Mouse (Mus musculus): ENCODE data around the gene Fam209. TPM values are rescaled to one million over a fixed set of nuclear protein-coding genes. Genes with fewer than 3 reads are reported as not detected.

Gene Fam209
- polyA plus RNA-seq, 1 experiment from 2014 or later = 0.30 TPM

DNA sequence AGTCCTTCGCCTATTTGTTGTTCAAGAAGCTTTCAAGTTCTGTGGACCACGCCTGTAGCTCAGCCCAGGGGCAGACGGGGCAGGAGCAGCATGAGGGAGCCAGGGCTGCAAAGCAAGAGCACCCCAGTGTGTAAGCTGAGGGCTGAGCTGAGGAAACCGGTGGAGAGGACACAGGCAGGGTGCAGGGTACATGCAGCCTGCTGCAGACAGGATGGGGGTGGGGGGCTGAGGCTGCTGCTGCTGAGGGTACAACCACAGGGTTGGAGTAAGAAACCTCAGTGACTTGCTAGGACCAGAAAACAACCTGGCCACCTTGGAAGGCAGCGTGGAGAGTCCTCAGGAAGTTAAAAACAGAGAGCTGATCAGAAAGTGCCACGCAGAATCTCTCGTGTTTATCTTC is 8.0 kb downstream of the Fam209 start:
- Histone ChIP-seq H3K36me3 (no peaks in the 10 kb centered on the region), H3K4me1 (no peaks in the 10 kb centered on the region), H3K4me2 (no peak overlapping the region), H3K4me3 (no peak overlapping the region), H3K9ac (no peak overlapping the region), H3K27me3 (no peaks in the 10 kb centered on the region), H3K27ac (no peak overlapping the region), H3K9me3 (no peaks in the 10 kb centered on the region)
- ATAC-seq (ENCODE audit: borderline replicate concordance, extremely low read depth, low FRiP score, low TSS enrichment) = no peak
- WGBS = 45% methylated on average over 7 of the region's 7 CpGs

DNA sequence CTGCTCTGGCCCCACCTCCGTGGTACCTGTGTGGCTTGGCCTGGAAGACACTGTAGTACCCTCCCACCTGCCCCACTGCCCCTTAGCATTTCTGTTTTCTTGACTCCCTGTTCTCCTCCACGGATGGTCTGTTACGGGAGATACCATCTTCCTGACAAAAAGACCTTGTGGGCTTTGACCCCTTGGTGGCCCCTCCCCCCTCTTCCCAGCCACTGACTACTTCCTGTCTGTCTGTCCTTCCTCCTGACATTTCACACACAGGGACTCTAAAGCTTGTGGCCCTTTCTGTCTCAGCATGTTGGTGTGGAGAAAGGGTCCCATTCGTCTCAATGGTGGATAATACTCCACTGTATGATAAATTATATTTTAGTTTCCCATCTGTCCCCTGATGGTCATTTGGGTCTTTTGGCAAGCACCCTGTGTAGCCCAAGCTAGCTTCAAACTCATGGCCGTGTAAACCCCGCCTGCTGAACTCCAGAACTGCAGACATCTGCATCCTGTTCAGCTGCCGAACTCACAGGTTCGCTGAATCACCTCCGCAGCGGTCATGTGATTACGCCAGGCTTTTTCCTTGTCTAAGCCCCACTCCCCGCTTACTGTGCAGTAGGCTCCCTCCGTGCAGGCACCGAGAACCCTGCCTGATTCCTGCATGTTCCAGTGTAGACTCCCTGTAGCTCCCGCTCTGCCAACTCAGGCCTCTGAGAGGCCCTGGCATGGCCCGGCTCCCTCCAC is 9.5 kb downstream of the Fam209 start:
- H3K4me2 ChIP-seq = no peak overlapping the region
- no peaks in the 10 kb centered on the region for H3K27me3 ChIP-seq
- no peaks in the 10 kb centered on the region for H3K36me3 ChIP-seq
- no peaks in the 10 kb centered on the region for H3K4me1 ChIP-seq
- ATAC-seq (ENCODE audit: borderline replicate concordance, extremely low read depth, low FRiP score, low TSS enrichment) = no peak
- no peak overlapping the region for H3K9ac ChIP-seq
- H3K9me3 ChIP-seq = no peaks in the 10 kb centered on the region
- no peak overlapping the region for H3K27ac ChIP-seq
- H3K4me3 ChIP-seq = no peak overlapping the region
- 77% methylated on average over 16 of the region's 16 CpGs for WGBS

DNA sequence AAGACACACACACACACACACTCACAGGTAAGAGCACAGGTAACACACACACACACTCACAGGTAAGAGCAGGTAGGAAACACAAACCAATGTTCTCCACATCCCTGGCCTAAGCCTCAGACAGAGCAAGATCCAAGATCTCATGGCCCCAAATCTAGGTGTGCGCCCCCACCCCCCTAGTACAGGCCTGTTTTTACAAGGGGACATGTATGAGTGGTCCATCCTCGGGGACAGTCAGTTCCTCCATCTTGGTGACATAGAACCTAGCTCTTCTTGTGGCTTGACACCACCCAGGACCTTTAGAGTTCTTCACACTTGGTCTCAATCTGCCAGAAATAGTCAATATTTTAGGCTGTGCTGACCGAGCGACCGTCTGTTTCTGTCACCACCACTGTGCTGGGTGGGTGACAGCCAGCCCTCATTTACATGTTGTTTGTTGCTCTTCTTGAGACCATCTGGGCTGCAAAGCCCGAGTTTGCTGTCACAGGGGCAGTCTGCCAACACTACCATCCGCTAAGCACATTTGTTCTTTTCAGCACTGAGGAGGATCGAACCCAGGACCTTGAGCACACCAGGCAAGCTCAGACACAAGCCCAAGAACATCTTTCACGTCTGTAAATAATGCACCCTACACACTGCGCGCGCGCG is 11.6 kb downstream of the Fam209 start:
- Histone ChIP-seq H3K27ac (no peak overlapping the region), H3K9ac (no peak overlapping the region), H3K36me3 (no peaks in the 10 kb centered on the region), H3K4me1 (no peaks in the 10 kb centered on the region), H3K27me3 (no peaks in the 10 kb centered on the region), H3K4me3 (no peak overlapping the region), H3K4me2 (no peak overlapping the region), H3K9me3 (no peaks in the 10 kb centered on the region)
- WGBS = 76% methylated on average over 14 of the region's 14 CpGs
- no peak for ATAC-seq (ENCODE audit: borderline replicate concordance, extremely low read depth, low FRiP score, low TSS enrichment)

DNA sequence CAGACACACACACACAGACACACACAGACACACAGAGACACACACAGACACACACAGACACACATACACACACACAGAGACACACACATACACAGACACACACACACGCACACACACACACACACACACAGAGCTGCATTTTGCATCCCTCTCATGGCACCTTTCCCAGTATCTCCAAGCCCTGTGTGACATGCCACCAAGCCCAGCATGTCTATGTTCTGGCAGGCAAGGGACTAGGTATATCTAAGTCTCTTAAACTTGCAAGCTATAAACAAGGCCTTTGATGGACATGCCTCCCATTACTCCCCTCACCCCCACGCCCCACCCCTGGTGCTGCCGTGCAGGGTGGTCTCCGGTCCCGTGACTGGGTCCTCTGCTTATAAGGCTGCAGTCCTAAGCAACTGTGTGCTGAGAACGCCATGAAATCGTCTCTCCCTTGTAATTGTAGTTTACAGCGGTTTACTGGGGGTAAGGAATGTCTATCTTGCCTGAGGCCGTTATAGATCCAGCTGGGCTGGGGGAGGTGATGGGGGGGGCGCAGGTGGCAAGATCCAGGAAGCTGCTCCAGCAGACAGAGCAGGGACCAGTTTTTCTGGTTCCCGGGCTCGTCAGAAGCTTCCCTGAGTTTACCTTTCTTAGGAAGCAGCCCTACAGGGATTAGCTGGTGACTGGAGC is 12.5 kb downstream of the Fam209 start:
- no peak for ATAC-seq (ENCODE audit: borderline replicate concordance, extremely low read depth, low FRiP score, low TSS enrichment)
- H3K4me2 ChIP-seq = no peak overlapping the region
- no peak overlapping the region for H3K4me3 ChIP-seq
- H3K27me3 ChIP-seq = no peaks in the 10 kb centered on the region
- H3K36me3 ChIP-seq = no peaks in the 10 kb centered on the region
- no peaks in the 10 kb centered on the region for H3K4me1 ChIP-seq
- H3K27ac ChIP-seq = no peak overlapping the region
- no peaks in the 10 kb centered on the region for H3K9me3 ChIP-seq
- no peak overlapping the region for H3K9ac ChIP-seq
- WGBS = 34% methylated on average over 12 of the region's 12 CpGs

DNA sequence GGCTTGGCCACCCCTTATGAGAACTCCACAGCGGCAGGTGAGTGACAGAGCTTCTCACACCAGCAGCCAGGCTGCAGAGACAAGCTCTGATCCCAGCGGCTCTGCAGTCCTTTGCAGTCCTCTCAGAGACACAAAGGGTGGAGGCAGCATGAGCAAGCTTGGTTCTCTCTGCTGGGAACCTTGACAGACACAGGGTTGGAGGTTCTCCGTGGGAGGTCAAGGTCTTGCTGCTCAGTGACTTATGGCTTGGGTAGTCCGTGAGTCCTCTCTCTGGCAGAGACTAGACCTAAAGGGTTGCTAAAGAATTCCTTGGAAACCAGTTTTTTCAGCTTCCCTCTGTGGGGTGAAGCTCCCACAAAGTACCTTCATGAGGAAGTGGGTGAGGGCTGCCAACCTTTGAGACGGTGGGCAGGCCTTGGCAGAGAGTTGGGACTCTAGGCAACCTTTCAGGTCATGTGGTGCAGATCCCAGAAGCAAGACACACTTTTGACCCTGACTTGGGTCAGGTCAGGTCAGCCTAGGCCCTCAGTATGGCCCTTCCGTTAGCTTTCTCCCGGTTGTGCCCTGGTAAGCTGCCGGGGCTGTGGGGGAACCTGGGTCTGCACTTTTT is 24.5 kb downstream of the Fam209 start:
- H3K27ac ChIP-seq = no peak overlapping the region
- no peaks in the 10 kb centered on the region for H3K27me3 ChIP-seq
- H3K4me2 ChIP-seq = no peak overlapping the region
- H3K36me3 ChIP-seq = no peaks in the 10 kb centered on the region
- H3K4me1 ChIP-seq = 0 out of 2 replicates have a peak, but pooled peaks cover 3% of the 10 kb centered on the region
- H3K9ac ChIP-seq = no peak overlapping the region
- ATAC-seq (ENCODE audit: borderline replicate concordance, extremely low read depth, low FRiP score, low TSS enrichment) = no peak
- no peaks in the 10 kb centered on the region for H3K9me3 ChIP-seq
- H3K4me3 ChIP-seq = no peak overlapping the region
- 62% methylated on average over 8 of the region's 8 CpGs for WGBS

DNA sequence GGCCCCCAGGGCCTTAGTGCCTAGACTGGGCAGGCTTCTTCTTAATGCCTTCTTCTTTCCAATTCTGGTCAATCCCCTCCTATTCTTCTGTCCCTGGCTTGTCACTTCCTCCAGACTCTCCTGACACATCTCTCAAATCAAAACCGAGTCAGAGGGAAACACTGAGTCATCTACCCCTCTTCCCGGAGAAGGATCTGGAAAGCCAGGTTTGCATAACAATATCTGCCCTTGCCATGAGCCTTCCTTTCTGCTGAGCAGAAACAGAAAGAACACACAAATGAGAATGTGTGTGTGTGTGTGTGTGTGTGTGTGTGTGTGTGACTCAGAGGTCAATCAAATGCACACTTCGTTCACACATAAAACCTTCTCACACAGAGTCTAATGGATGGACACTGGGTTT is 26.5 kb downstream of the Fam209 start:
- 54% methylated on average over 3 of the region's 3 CpGs for WGBS
- ATAC-seq (ENCODE audit: borderline replicate concordance, extremely low read depth, low FRiP score, low TSS enrichment) = no peak
- Histone ChIP-seq H3K27ac (no peak overlapping the region), H3K27me3 (no peaks in the 10 kb centered on the region), H3K9ac (no peak overlapping the region), H3K9me3 (no peaks in the 10 kb centered on the region), H3K4me1 (0 out of 2 replicates have a peak, but pooled peaks cover 3% of the 10 kb centered on the region), H3K4me3 (no peak overlapping the region), H3K36me3 (no peaks in the 10 kb centered on the region), H3K4me2 (no peak overlapping the region)

DNA sequence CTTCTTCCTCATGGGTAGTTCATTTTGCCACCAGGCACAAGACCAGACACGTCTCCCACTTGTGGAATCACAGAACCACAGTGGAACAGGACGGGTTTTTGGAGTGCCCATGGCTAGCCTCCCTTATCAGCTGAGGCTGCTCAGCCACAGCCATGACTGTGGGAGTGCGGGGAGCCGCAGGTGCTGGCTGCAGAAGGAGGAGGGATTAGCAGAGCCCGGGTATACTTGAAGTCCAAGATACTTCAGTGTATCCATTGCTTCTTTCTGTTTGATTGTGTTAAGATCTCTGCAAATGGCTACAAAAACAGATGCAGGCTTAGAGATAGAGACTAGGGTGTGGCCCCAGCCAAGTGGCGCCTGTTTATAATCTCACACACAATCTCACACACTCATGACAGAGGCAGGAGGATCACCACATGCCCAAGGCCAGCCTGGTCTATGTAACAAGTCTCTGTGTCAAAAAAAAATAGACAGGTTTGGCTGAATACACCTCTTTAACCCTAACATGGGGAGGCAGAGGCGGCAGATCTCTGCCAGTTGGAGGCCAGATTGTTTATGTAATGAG is 28.5 kb downstream of the Fam209 start:
- no peak overlapping the region for H3K27ac ChIP-seq
- no peaks in the 10 kb centered on the region for H3K9me3 ChIP-seq
- no peak for ATAC-seq (ENCODE audit: borderline replicate concordance, extremely low read depth, low FRiP score, low TSS enrichment)
- H3K4me1 ChIP-seq = 0 out of 2 replicates have a peak, but pooled peaks cover 3% of the 10 kb centered on the region
- H3K9ac ChIP-seq = no peak overlapping the region
- WGBS = 20% methylated on average over 7 of the region's 7 CpGs
- no peak overlapping the region for H3K4me3 ChIP-seq
- H3K27me3 ChIP-seq = no peaks in the 10 kb centered on the region
- H3K4me2 ChIP-seq = no peak overlapping the region
- no peaks in the 10 kb centered on the region for H3K36me3 ChIP-seq

DNA sequence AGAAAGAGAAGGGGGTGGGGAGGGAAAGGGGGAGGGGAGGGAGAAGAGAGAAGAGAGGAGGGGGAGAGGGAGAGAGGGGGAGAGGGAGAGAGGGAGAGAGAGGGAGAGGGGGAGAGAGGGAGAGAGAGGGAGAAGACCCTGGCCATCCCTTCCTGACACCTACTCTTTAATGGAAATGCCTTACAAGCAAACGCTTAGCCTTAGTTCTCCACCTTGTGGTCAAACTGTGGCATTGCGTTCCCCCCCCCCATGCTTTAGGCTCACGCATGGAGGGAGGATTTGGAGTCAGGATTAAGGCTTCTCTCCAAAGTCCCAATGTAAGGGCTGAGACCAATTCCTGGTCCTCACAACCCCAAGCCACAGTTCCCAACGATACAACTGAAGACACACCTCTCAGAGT is 29.0 kb downstream of the Fam209 start:
- no peak overlapping the region for H3K4me2 ChIP-seq
- no peak overlapping the region for H3K9ac ChIP-seq
- WGBS = 16% methylated on average over 4 of the region's 4 CpGs
- H3K36me3 ChIP-seq = no peaks in the 10 kb centered on the region
- no peak overlapping the region for H3K4me3 ChIP-seq
- H3K9me3 ChIP-seq = no peaks in the 10 kb centered on the region
- no peak for ATAC-seq (ENCODE audit: borderline replicate concordance, extremely low read depth, low FRiP score, low TSS enrichment)
- no peak overlapping the region for H3K27ac ChIP-seq
- 0 out of 2 replicates have a peak, but pooled peaks cover 3% of the 10 kb centered on the region for H3K4me1 ChIP-seq
- H3K27me3 ChIP-seq = no peaks in the 10 kb centered on the region

DNA sequence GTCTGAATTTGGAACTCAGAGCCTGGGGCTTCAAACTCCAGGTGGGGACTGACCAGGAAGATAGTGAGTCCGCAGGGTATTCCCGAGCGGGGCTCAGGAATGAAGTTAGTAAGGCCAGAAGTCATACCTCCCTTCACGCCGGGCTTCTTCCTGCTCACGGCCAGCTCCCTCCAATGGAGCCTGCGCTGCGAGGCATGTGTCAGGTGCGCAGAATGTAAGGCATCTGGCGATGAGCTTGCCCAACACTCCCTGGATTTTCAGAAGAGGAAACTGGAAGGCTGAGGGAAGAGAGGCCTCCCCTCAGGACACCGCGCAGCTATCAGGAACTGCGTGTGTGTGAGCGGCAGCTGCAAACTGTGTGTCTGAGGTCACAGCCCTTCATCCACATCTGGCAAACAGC is 29.8 kb downstream of the Fam209 start:
- Histone ChIP-seq H3K27ac (no peak overlapping the region), H3K4me2 (no peak overlapping the region), H3K4me3 (no peak overlapping the region), H3K4me1 (0 out of 2 replicates have a peak, but pooled peaks cover 3% of the 10 kb centered on the region), H3K9ac (no peak overlapping the region), H3K36me3 (no peaks in the 10 kb centered on the region), H3K9me3 (no peaks in the 10 kb centered on the region), H3K27me3 (no peaks in the 10 kb centered on the region)
- no peak for ATAC-seq (ENCODE audit: borderline replicate concordance, extremely low read depth, low FRiP score, low TSS enrichment)
- WGBS = 45% methylated on average over 14 of the region's 14 CpGs

DNA sequence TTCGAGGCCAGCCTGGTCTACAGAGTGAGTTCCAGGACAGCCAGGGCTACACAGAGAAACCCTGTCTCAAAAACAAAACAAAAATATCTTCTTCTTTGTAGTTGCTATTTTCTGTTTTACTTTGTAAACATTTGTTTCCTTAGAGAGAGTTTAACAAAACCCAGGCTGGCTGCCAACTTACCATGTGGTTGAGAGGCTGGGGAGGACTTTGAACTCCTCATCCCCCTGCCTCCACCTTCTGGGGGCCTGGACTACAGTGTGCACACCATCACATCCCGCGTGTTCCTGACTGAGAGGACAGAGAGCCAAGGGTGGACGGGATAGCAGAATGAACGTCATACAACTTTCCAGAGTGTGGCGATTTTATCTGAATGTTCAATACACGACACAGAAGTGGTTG is 33.8 kb downstream of the Fam209 start:
- no peaks in the 10 kb centered on the region for H3K9me3 ChIP-seq
- no peak for ATAC-seq (ENCODE audit: borderline replicate concordance, extremely low read depth, low FRiP score, low TSS enrichment)

DNA sequence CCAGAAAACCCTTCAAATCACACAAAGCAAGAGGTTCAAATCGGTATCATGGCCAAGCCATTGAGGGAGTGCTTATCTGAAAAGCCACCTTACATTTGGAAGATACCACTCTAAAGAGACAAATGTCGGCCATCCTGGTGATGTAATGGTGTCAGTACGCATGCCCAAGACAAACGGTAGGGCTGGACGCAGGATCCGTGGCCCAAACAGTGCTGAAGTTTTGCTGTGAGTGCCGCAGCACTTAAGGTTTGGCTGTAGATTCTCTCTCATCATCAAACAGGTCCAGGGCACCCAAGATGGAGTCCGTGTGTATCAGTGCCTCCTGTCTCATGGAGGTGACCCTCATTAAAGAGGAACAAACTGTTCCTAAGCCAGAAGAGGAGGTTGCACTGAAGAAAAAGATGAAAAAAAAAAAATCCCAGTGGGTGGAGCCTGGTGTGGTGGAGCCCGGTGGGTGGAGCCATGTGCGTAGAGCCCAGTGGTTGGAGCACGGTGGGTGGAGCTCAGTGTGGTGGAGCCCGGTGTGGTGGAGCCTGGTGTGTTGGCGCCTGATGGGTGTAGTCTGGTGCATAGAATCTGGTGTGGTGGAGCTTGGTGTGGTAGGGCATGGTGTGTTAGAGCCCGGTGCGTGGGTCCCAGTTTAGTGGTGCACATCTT is 37.9 kb downstream of the Fam209 start:
- WGBS = 83% methylated on average over 15 of the region's 15 CpGs
- Histone ChIP-seq H3K9ac (no peak overlapping the region), H3K27me3 (no peaks in the 10 kb centered on the region), H3K4me2 (no peak overlapping the region), H3K4me3 (no peak overlapping the region), H3K9me3 (no peaks in the 10 kb centered on the region), H3K27ac (no peak overlapping the region), H3K4me1 (no peaks in the 10 kb centered on the region), H3K36me3 (no peaks in the 10 kb centered on the region)
- ATAC-seq (ENCODE audit: borderline replicate concordance, extremely low read depth, low FRiP score, low TSS enrichment) = no peak

More for the DNA sequence above, 33.8 kb downstream of the Fam209 start:
- no peaks in the 10 kb centered on the region for H3K4me1 ChIP-seq
- no peaks in the 10 kb centered on the region for H3K27me3 ChIP-seq
- H3K4me3 ChIP-seq = no peak overlapping the region
- WGBS = 71% methylated on average over 7 of the region's 7 CpGs
- no peak overlapping the region for H3K9ac ChIP-seq
- no peak overlapping the region for H3K27ac ChIP-seq
- H3K4me2 ChIP-seq = no peak overlapping the region
- no peaks in the 10 kb centered on the region for H3K36me3 ChIP-seq

Measured in lung, embryonic 15.5 days (tissue).